In genomic region chr1:172015312-172015939, GRCm38 (mm10) we compare ENCODE assay signal across 11 mouse cellular contexts. TPM values are rescaled to one million over a fixed set of nuclear protein-coding genes. Genes with fewer than 3 reads are reported as not detected.
DNase-seq lines count a peak whose midpoint lies in the region; ATAC-seq and TF ChIP-seq lines count a peak whose summit lies in the region.
"Had no signal": no experiment of that assay in that cellular context is flagged by ENCODE, and none has a peak within 500 bp of the region (broad histone marks: within the 10 kb centered on the region; RNA-seq: fewer than 3 reads in every experiment).

No protein-coding gene starts in this region.

- no peak overlapping the region for H3K9ac ChIP-seq in embryonic facial prominence, embryonic 13.5 days
- H3K9ac ChIP-seq in hindbrain, embryonic 15.5 days: no peak overlapping the region; the same call in 1 of the 2 replicates
- H3K9ac ChIP-seq: lung, embryonic 15.5 days had no signal

- 48% methylated on average over 9 of the region's 9 CpGs for WGBS in embryonic facial prominence, embryonic 13.5 days
- 25% methylated on average over 9 of the region's 9 CpGs for WGBS in hindbrain, embryonic 15.5 days
- WGBS in cerebellum, adult 2 months: 66% methylated on average over 9 of the region's 9 CpGs

- peak; percentile 77 for DNase-seq in naive thymus-derived CD4-positive, alpha-beta T cell, adult 2 months (ENCODE audit: low read depth)
- no peak for DNase-seq in cerebellum, adult 2 months
- DNase-seq in embryo, embryonic 10 days (ENCODE audit: low spot score): no peak
- no peak for DNase-seq in cerebellum, postnatal 25 days
- DNase-seq in layer of hippocampus, adult 9-11 months: no peak
- DNase-seq: kidney, adult 9 months had no signal

- H3K36me3 ChIP-seq in embryonic facial prominence, embryonic 13.5 days: peaks cover 27% of the 10 kb centered on the region
- H3K36me3 ChIP-seq in hindbrain, embryonic 15.5 days: peaks cover 15% of the 10 kb centered on the region

- H3K9me3 ChIP-seq in embryonic facial prominence, embryonic 13.5 days: no peaks in the 10 kb centered on the region
- no peaks in the 10 kb centered on the region for H3K9me3 ChIP-seq in hindbrain, embryonic 15.5 days
- H3K9me3 ChIP-seq: lung, embryonic 15.5 days had no signal

- no peak overlapping the region for H3K4me3 ChIP-seq in embryonic facial prominence, embryonic 13.5 days
- H3K4me3 ChIP-seq in hindbrain, embryonic 15.5 days: no peak overlapping the region
- H3K4me3 ChIP-seq in cerebellum, adult 2 months (replicated peaks; ENCODE audit: insufficient read depth, low read depth, low read length): no peak overlapping the region
- H3K4me3 ChIP-seq: left cerebral cortex, adult 2 months; lung, embryonic 15.5 days had no signal

- no peak for TF ChIP-seq POLR2A in cerebellum, adult 2 months (IDR thresholded peaks at IDR 0.05; ENCODE audit: borderline replicate concordance, insufficient read depth, low read length)

- ATAC-seq in CD4-positive, CD25-positive, alpha-beta regulatory T cell, adult 4 months: peak; percentile 80
- ATAC-seq in embryonic facial prominence, embryonic 13.5 days (ENCODE audit: insufficient number of reproducible peaks, insufficient read depth, low FRiP score, low TSS enrichment, low read depth): no peak
- ATAC-seq in hindbrain, embryonic 15.5 days (ENCODE audit: low FRiP score, low read depth): no peak

- peak overlapping the region; percentile 83; the same call in 1 of the 2 replicates for H3K27ac ChIP-seq in embryonic facial prominence, embryonic 13.5 days
- peak overlapping the region; percentile 83 for H3K27ac ChIP-seq in hindbrain, embryonic 15.5 days (replicated peaks)
- H3K27ac ChIP-seq in cerebellum, adult 2 months (ENCODE audit: insufficient read depth, low read length): no peak overlapping the region
- H3K27ac ChIP-seq: left cerebral cortex, adult 2 months had no signal

- no peak overlapping the region for H3K4me2 ChIP-seq in embryonic facial prominence, embryonic 13.5 days
- peak overlapping the region; percentile 36; the same call in 1 of the 2 replicates for H3K4me2 ChIP-seq in hindbrain, embryonic 15.5 days
- H3K4me2 ChIP-seq: lung, embryonic 15.5 days had no signal

- TF ChIP-seq CTCF in cerebellum, adult 2 months (IDR thresholded peaks at IDR 0.05; ENCODE audit: borderline replicate concordance, insufficient read depth, low read depth, low read length): no peak

- H3K4me1 ChIP-seq in embryonic facial prominence, embryonic 13.5 days: peaks cover 56% of the 10 kb centered on the region
- H3K4me1 ChIP-seq in hindbrain, embryonic 15.5 days (replicated peaks): peaks cover 87% of the 10 kb centered on the region
- H3K4me1 ChIP-seq in cerebellum, adult 2 months (ENCODE audit: control insufficient read depth, insufficient read depth, low read length): no peaks in the 10 kb centered on the region

- H3K27me3 ChIP-seq in embryonic facial prominence, embryonic 13.5 days: no peaks in the 10 kb centered on the region
- no peaks in the 10 kb centered on the region for H3K27me3 ChIP-seq in hindbrain, embryonic 15.5 days
- no peaks in the 10 kb centered on the region for H3K27me3 ChIP-seq in cerebellum, adult 2 months (ENCODE audit: control insufficient read depth, insufficient read depth, low read length)
- H3K27me3 ChIP-seq: lung, embryonic 15.5 days had no signal

RNA-seq across cellular contexts. Expression of gene Vangl2, which starts 12.8 kb away (rescaled TPM):
- 1 to 10 TPM in 1 of 2 experiments, under 1 TPM in 1; 0.67 to 1.2 TPM for polyA plus RNA-seq in CD4-positive, CD25-positive, alpha-beta regulatory T cell, adult 4 months (2017; shearing (Covaris generic))
- polyA plus RNA-seq in embryonic facial prominence, embryonic 13.5 days (2015; fragmentation: Nextera tagmentation; extraction: Ambion mirVana): 22.1 and 25.2 TPM in 2 replicates
- 41.1 and 48.9 TPM in 2 replicates for polyA plus RNA-seq in hindbrain, embryonic 15.5 days (2015; fragmentation: Nextera tagmentation; extraction: Ambion mirVana)
- polyA plus RNA-seq in cerebellum, adult 2 months (2012; rRNA removed): 10.5 and 13.1 TPM in 2 replicates

RNA-seq across cellular contexts. Expression of gene Nhlh1, which starts 41.9 kb away (rescaled TPM):
- polyA plus RNA-seq in CD4-positive, CD25-positive, alpha-beta regulatory T cell, adult 4 months (2017; shearing (Covaris generic)): not detected
- polyA plus RNA-seq in embryonic facial prominence, embryonic 13.5 days (2015; fragmentation: Nextera tagmentation; extraction: Ambion mirVana): 0.66 and 1.5 TPM in 2 replicates
- polyA plus RNA-seq in hindbrain, embryonic 15.5 days (2015; fragmentation: Nextera tagmentation; extraction: Ambion mirVana): 3.6 and 4.8 TPM in 2 replicates
- polyA plus RNA-seq in cerebellum, adult 2 months (2012; rRNA removed): 0.05 and 0.07 TPM in 2 replicates
- polyA plus RNA-seq: lung, embryonic 15.5 days had no signal
